Mouse (Mus musculus) adrenal gland, adult (tissue): ENCODE measurements around the gene Pdcd4.

Experiments used
- DNase-seq, 2 experiments: peaks; one replicate each; pipeline ENCODE4 v3.0.0; 2022 to 2023; ENCODE audit warnings: low spot score in 1 of 2; ENCODE audit not compliant: inconsistent age in 2 of 2

The Pdcd4 gene

DNA sequence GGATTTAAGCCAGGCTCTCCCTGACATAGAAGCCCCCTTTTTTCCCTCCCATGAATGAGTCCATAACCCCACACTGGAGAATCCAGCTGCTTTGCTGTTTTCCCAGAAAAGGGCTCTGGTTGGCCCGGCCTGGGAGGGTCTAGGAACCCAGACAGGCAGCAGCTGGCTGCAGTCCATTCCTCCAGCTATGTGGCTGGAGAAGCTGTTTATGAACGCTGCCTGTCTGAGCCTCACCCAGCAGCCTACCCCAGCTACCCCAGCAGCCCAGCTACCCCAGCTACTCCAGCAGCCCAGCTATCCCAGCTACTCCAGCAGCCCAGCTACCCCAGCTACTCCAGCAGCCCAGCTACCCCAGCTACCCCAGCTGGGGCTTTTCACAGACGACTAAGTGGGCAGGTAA is at the start of gene Pdcd4:
Gene Pdcd4 (plus strand): TSS at position 171 of the 400 bp plus-strand sequence.
- no peak for DNase-seq

DNA sequence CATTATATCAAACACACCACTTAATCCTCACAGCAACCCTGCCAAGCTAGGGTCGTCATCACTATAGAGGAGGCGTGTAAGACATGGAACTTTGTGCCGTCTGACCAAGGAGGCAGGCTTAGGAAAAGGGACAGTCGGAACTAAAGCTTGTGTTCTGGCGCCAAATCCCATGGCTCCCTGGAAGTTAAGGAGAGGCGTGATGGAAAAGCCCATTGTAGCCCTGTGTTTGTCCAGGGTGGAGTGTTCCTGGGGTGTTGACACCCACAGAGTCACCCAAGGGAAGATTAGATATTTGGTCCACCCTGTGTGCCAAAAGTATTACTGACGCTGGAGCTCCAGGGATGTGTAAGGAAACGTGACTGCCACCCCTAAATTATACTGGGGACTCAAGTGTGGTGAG is 48.1 kb upstream of the Pdcd4 start:
- DNase-seq = no peak

- no peak for DNase-seq
Observed at GRCm38 (mm10) chr19:53848272-53848995, 43.6 kb upstream of the Pdcd4 start.

- DNase-seq = peak; percentile 92 to 98
Observed at GRCm38 (mm10) chr19:53850166-53850922, 41.7 kb upstream of the Pdcd4 start.

GRCm38 (mm10) chr19:53851352-53851751 is 40.7 kb upstream of the Pdcd4 start:
- DNase-seq = peak in 1 of 2 experiments; percentile 56

DNA sequence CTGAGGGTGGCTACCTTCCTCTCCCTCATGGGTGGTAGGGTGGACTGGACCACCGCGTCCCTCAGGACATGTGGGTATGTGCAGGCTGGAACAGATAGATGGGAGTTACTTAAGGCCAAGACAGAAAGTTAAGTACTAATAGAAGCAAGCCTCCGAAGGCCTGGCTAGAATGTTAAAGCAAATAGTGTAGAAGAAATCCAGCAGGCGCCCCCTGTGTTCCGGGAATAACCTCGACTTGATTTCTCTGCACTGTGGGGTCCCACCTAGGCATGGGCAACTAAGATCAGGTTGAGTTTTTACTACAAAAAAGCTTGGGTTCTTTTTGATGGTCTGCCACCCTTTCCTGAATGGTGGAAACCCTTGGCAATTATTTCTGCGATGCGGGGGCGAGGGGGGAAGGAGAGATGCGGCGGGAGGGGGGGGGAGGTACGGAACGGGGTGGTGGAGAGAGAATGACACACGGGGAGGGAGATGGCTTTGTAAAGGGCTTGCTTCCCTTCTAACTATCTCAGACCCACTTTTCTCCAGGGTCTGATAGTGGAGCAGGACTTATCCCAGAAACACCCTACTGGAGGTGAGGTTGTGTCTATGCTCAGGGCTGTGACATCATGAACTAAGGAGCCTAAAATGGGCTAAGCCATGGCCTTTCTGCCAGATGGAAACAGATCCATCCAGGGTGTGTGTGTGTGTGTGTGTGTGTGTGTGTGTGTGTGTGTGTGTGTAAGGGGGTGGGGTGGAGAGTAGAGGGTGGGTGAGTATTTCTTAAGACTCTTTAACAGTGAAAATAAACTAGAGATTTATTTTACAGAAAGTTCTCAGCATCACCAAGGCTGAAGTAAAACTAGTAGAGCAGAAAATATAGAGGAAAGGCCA is 40.0 kb upstream of the Pdcd4 start:
- DNase-seq = peak in 1 of 2 experiments; percentile 51

DNA sequence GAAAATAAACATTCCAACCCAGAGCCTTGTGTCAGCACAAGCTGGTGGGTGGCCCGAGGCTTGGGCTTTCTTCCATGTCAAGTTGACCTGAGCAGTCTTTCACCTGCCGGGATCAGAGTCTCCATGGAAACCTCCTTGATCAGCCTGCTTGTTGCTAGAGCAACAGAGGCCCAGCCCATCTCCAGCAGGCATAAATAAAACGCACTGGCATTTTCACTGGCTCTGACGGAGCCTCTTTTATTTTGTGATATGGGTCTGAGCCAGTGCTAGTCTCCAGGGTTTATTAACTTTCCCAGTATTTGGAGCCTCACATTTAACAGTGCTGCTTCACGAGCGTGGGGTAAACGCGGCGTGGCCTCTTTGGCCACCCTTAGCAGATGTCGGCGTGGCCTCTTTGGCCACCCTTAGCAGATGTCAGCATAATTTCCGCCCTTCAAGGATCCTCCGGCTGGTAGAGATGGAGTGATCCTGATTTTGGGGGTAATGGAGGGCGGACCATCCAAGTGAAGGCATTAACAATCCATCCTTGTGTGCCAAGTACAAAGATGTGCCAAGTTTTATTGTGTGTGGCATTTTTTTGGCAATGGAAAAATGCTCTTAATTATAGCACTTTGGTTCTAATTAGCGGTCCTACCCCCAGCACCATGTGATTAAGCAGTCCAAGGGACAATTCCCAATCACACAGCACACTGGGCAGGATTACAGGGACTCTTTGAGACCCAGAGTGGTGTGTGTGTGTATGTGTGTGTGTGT is 39.2 kb upstream of the Pdcd4 start:
- peak; percentile 56 to 87 for DNase-seq

GRCm38 (mm10) chr19:53854978-53855377 is 37.1 kb upstream of the Pdcd4 start:
- DNase-seq = no peak

DNA sequence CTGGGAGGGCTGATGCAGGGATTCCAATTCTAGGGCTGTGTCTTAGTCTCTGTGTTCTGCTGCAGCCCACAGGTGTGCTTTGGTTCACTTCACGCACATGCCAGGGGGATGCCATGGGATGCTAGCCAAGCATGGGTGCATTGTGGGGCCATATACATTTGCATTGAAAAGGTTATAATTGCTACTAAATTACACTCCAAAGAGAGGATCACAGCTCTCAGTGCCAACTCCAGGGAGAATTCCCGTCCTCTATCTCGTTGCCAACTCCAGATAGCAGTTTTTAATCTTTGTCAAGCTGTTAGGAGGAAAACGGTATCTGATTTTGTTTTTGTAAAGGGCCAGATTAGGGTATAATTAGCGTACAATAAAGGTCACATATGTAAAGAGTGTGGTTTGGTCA is 36.2 kb upstream of the Pdcd4 start:
- no peak for DNase-seq

- no peak for DNase-seq
Observed at GRCm38 (mm10) chr19:53856794-53857193, 35.2 kb upstream of the Pdcd4 start.

- no peak for DNase-seq
Observed at GRCm38 (mm10) chr19:53857962-53858361, 34.1 kb upstream of the Pdcd4 start.

DNA sequence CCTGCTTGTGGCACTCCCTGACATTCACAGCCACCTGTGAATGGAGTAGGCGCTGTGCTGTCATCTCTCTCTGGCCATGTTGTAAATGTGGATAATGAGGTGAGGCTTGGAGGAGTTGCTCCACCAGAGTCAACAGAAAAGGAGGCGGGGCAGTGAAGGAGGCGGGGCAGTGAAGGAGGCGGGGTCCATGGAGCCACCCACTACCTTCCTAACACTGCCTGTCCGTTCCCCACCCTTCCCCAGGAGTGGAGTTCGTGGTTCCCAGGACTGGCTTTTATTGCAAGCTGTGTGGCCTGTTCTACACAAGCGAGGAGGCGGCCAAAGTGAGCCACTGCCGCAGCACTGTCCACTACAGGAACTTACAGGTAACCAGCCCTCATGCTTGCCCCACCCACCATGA is 32.9 kb upstream of the Pdcd4 start:
- DNase-seq = no peak

DNA sequence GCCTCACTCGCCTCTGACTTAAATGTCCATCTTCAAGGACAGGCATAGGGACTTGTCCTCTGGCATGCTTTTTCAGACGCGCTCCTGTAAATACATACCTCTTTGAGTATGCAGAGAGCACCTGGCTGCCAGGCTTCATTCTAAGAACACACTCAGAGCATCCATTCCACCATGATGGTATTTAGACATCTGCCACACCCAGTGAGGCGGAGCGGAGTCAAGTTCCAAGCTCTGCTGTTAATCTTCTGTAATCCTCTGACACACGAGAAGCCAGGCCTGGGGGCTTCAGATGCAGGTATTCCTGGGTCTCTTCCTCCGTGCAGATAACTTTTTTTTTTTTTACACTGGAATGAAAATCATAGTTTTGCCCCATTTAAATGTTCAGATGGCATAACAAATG is 32.4 kb upstream of the Pdcd4 start:
- no peak for DNase-seq

DNA sequence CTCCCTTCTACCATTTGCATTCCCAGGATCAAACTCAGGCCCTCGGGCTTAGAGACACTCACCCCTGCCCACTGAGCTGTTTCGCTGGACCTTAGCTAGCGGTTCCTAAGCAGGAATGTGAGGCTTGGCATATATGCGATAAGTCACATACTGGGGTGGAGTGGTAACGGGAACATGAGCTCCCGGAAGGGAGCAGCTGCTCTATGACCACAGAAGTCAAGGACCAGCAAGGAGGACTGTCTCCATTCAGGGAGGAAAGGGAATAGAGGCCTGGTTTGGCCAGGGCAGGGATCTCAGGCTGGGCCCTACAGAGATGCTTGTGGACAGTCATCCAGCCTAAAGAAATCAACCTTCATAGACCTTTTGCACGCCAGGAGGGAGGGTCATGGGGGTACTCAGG is 30.7 kb upstream of the Pdcd4 start:
- DNase-seq = no peak

- no peak for DNase-seq
Observed at GRCm38 (mm10) chr19:53862573-53863246, 29.3 kb upstream of the Pdcd4 start.

- DNase-seq = no peak
Observed at GRCm38 (mm10) chr19:53867238-53867637, 24.8 kb upstream of the Pdcd4 start.

- no peak for DNase-seq
Observed at GRCm38 (mm10) chr19:53868125-53868524, 23.9 kb upstream of the Pdcd4 start.

GRCm38 (mm10) chr19:53868796-53869195 is 23.2 kb upstream of the Pdcd4 start:
- DNase-seq = no peak

- peak in 1 of 2 experiments; percentile 54 for DNase-seq
Observed at GRCm38 (mm10) chr19:53869427-53870385, 22.3 kb upstream of the Pdcd4 start.
